Mouse (Mus musculus) macrophage (primary cell): ENCODE measurements at regions not wholly inside any gene's neighbourhood (a gene's known extent, or its start where the extent isn't known, plus 50 kb on each side); places are given as distances from the start of the nearest gene placed in this dataset.

Experiments
- H3K27ac ChIP-seq: fragments of 350-480 bp; formaldehyde crosslinking; 2 replicates; pipeline ENCODE4 v1.9.0; 2021
- H3K36me3 ChIP-seq: fragments of 350-480 bp; formaldehyde crosslinking; 2 replicates; pipeline ENCODE4 v1.9.0; 2021; ENCODE audit errors: inconsistent target
- H3K4me3 ChIP-seq: fragments of 350-480 bp; formaldehyde crosslinking; 2 replicates; pipeline ENCODE4 v1.9.0; 2021; ENCODE audit errors: inconsistent target
- H3K79me2 ChIP-seq: fragments of 350-480 bp; formaldehyde crosslinking; 2 replicates; pipeline ENCODE4 v1.9.0; 2021; ENCODE audit errors: inconsistent target
- WGBS: methylation state at CpG from one replicate; pipeline ENCODE4 v1.1.7; 2026; ENCODE audit warnings: inconsistent platforms; ENCODE audit not compliant: missing documents; 5-methylcytosine and 5-hydroxymethylcytosine counted together

GRCm38 (mm10) chr10:99844110-99844509 is 84.7 kb upstream of the Csl start:
- 81% methylated on average over 5 of the region's 5 CpGs for WGBS
- Histone ChIP-seq H3K27ac (no peak overlapping the region), H3K4me3 (no peak overlapping the region), H3K79me2 (no peaks in the 10 kb centered on the region), H3K36me3 (no peaks in the 10 kb centered on the region)

- no peaks in the 10 kb centered on the region for H3K36me3 ChIP-seq
- H3K4me3 ChIP-seq, result no peak overlapping the region
- H3K79me2 ChIP-seq, result no peaks in the 10 kb centered on the region
- H3K27ac ChIP-seq, result no peak overlapping the region
- WGBS, result 68% methylated on average over 10 of the region's 10 CpGs
Measured at GRCm38 (mm10) chr10:99841167-99841843, 81.8 kb upstream of the Csl start.

- Histone ChIP-seq H3K36me3 (no peaks in the 10 kb centered on the region), H3K4me3 (no peak overlapping the region), H3K27ac (no peak overlapping the region), H3K79me2 (no peaks in the 10 kb centered on the region)
- WGBS, result 72% methylated on average over 10 of the region's 10 CpGs
Measured at GRCm38 (mm10) chr10:99840179-99840876, 80.9 kb upstream of the Csl start.

GRCm38 (mm10) chr10:99836835-99837412 is 77.5 kb upstream of the Csl start:
- H3K36me3 ChIP-seq, result no peaks in the 10 kb centered on the region

GRCm38 (mm10) chr10:99834905-99835633 is 75.6 kb upstream of the Csl start:
- H3K4me3 ChIP-seq, result no peak overlapping the region
- H3K27ac ChIP-seq, result no peak overlapping the region
- no peaks in the 10 kb centered on the region for H3K79me2 ChIP-seq
- no peaks in the 10 kb centered on the region for H3K36me3 ChIP-seq
- 85% methylated on average over 4 of the region's 4 CpGs for WGBS

More at GRCm38 (mm10) chr10:99836835-99837412, 77.5 kb upstream of the Csl start:
- Histone ChIP-seq H3K4me3 (no peak overlapping the region), H3K27ac (no peak overlapping the region), H3K79me2 (no peaks in the 10 kb centered on the region)
- 85% methylated on average over 5 of the region's 5 CpGs for WGBS

- no peak overlapping the region for H3K4me3 ChIP-seq
- no peak overlapping the region for H3K27ac ChIP-seq
- 97% methylated on average over 3 of the region's 3 CpGs for WGBS
- H3K79me2 ChIP-seq, result no peaks in the 10 kb centered on the region
- H3K36me3 ChIP-seq, result no peaks in the 10 kb centered on the region
Measured at GRCm38 (mm10) chr10:99829974-99830373, 70.5 kb upstream of the Csl start.

GRCm38 (mm10) chr10:99827476-99827875 is 68.0 kb upstream of the Csl start:
- H3K4me3 ChIP-seq, result no peak overlapping the region
- no peaks in the 10 kb centered on the region for H3K79me2 ChIP-seq
- 95% methylated on average over 4 of the region's 4 CpGs for WGBS
- H3K27ac ChIP-seq, result no peak overlapping the region
- no peaks in the 10 kb centered on the region for H3K36me3 ChIP-seq

- WGBS, result 84% methylated on average over 4 of the region's 4 CpGs
- Histone ChIP-seq H3K36me3 (no peaks in the 10 kb centered on the region), H3K4me3 (no peak overlapping the region), H3K27ac (no peak overlapping the region), H3K79me2 (no peaks in the 10 kb centered on the region)
Measured at GRCm38 (mm10) chr10:99825881-99826280, 66.4 kb upstream of the Csl start.

- 87% methylated on average over 7 of the region's 7 CpGs for WGBS
- Histone ChIP-seq H3K27ac (no peak overlapping the region), H3K4me3 (no peak overlapping the region), H3K79me2 (no peaks in the 10 kb centered on the region), H3K36me3 (no peaks in the 10 kb centered on the region)
Measured at GRCm38 (mm10) chr10:99812069-99812650, 52.7 kb upstream of the Csl start.

- Histone ChIP-seq H3K36me3 (no peaks in the 10 kb centered on the region), H3K79me2 (no peaks in the 10 kb centered on the region), H3K4me3 (no peak overlapping the region), H3K27ac (no peak overlapping the region)
- WGBS, result 100% methylated on average over 1 of the region's 1 CpGs
Measured at GRCm38 (mm10) chr10:99811430-99811829, 52.0 kb upstream of the Csl start.
